In the genomic region with DNA sequence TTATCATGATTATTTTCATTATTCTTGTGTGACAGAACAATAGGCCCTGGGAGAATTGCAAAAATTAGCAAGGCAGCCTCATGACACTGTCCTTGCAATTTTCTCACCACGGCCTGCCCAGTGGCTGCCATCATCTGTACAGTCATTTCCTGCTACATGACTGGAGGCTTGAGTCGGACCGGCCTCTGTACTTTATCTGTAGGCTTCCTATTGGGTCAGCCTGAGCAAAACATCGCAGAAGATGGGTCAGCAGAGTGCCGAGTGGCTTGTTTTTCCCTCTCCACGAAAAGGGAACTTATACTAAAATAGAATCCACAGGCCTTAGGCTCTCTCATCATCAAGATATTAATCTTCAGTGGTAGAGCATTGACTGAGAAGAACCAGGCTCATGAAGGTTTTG, we compare ENCODE assay signal across 23 mouse cellular contexts. TPM values are rescaled to one million over a fixed set of nuclear protein-coding genes. Genes with fewer than 3 reads are reported as not detected.
DNase-seq lines count a peak whose midpoint lies in the region; ATAC-seq and TF ChIP-seq lines count a peak whose summit lies in the region.
"Had no signal": no experiment of that assay in that cellular context is flagged by ENCODE, and none has a peak within 500 bp of the region (broad histone marks: within the 10 kb centered on the region; RNA-seq: fewer than 3 reads in every experiment).

No protein-coding gene starts in this region.

- no peak overlapping the region for H3K4me3 ChIP-seq in intestine, embryonic 14.5 days (ENCODE audit: low read depth, low read length)
- no peak overlapping the region for H3K4me3 ChIP-seq in intestine, embryonic 16.5 days (ENCODE audit: low read length)
- H3K4me3 ChIP-seq in megakaryocyte, embryonic 14.5 days (replicated peaks) = peak overlapping the region; percentile 78
- no peak overlapping the region for H3K4me3 ChIP-seq in left cerebral cortex, adult 2 months
- H3K4me3 ChIP-seq: embryonic facial prominence, embryonic 10.5 days; forebrain, embryonic 12.5 days; heart, adult 2 months; limb, embryonic 10.5 days; liver, embryonic 13.5 days; lung, embryonic 15.5 days had no signal

- no peaks in the 10 kb centered on the region for H3K9me3 ChIP-seq in intestine, embryonic 14.5 days (ENCODE audit: control insufficient read depth, low read length)
- no peaks in the 10 kb centered on the region for H3K9me3 ChIP-seq in intestine, embryonic 16.5 days (ENCODE audit: control insufficient read depth, low read length)
- no peaks in the 10 kb centered on the region for H3K9me3 ChIP-seq in megakaryocyte, embryonic 14.5 days
- H3K9me3 ChIP-seq: embryonic facial prominence, embryonic 10.5 days; forebrain, embryonic 12.5 days; limb, embryonic 10.5 days; liver, embryonic 13.5 days; lung, embryonic 15.5 days had no signal

- DNase-seq in intestine, embryonic 14.5 days (ENCODE audit: low spot score) = peak; percentile 37
- peak; percentile 87 for DNase-seq in 416B (ENCODE audit: low read depth)
- peak; percentile 49 for DNase-seq in Muller cell, postnatal 12 days (ENCODE audit: inconsistent ontology term)
- no peak for DNase-seq in left cerebral cortex, adult 2 months (ENCODE audit: extremely low spot score in 1 of 2, low spot score in 2 of 2)
- no peak for DNase-seq in kidney, postnatal 10 days
- DNase-seq: adrenal gland, postnatal 14 days; cerebellum, adult 2 months; cerebellum, postnatal 36 days; gastrocnemius, postnatal 10 days; heart, adult 2 months; kidney, adult 11 months; liver, embryonic 13.5 days; right cerebral cortex, postnatal 14 days; thymus, adult 18-20 months had no signal

- no peak for TF ChIP-seq CTCF in left cerebral cortex, adult 2 months (IDR thresholded peaks at IDR 0.05)

- H3K4me1 ChIP-seq in intestine, embryonic 14.5 days (replicated peaks; ENCODE audit: control insufficient read depth, insufficient read depth, low read length) = no peaks in the 10 kb centered on the region
- H3K4me1 ChIP-seq in intestine, embryonic 16.5 days (ENCODE audit: control insufficient read depth, insufficient read depth, low read length) = no peaks in the 10 kb centered on the region
- peaks cover 87% of the 10 kb centered on the region for H3K4me1 ChIP-seq in megakaryocyte, embryonic 14.5 days

- H3K27ac ChIP-seq in intestine, embryonic 14.5 days (ENCODE audit: low read depth) = no peak overlapping the region
- H3K27ac ChIP-seq in intestine, embryonic 16.5 days (ENCODE audit: low read length) = no peak overlapping the region
- no peak overlapping the region for H3K27ac ChIP-seq in left cerebral cortex, adult 2 months
- H3K27ac ChIP-seq: embryonic facial prominence, embryonic 10.5 days; forebrain, embryonic 12.5 days; heart, adult 2 months; kidney, postnatal 0 days; limb, embryonic 10.5 days; liver, embryonic 13.5 days; lung, embryonic 15.5 days had no signal

- H3K27me3 ChIP-seq in intestine, embryonic 14.5 days (replicated peaks; ENCODE audit: control insufficient read depth, insufficient read depth, low read length) = no peaks in the 10 kb centered on the region
- H3K27me3 ChIP-seq in intestine, embryonic 16.5 days (replicated peaks; ENCODE audit: control insufficient read depth, insufficient read depth, low read length) = no peaks in the 10 kb centered on the region
- no peaks in the 10 kb centered on the region for H3K27me3 ChIP-seq in megakaryocyte, embryonic 14.5 days (replicated peaks)
- H3K27me3 ChIP-seq: forebrain, embryonic 12.5 days; liver, embryonic 13.5 days; lung, embryonic 15.5 days had no signal

- no peak for ATAC-seq in intestine, embryonic 14.5 days (replicated peaks; ENCODE audit: low FRiP score, low TSS enrichment, low read depth)
- no peak for ATAC-seq in intestine, embryonic 16.5 days
- no peak for ATAC-seq in cerebellum, adult (ENCODE audit: insufficient number of reproducible peaks, low FRiP score, low TSS enrichment)
- ATAC-seq: midbrain, embryonic 16.5 days had no signal

- H3K36me3 ChIP-seq in intestine, embryonic 14.5 days (ENCODE audit: control insufficient read depth, insufficient read depth, low read length) = no peaks in the 10 kb centered on the region
- no peaks in the 10 kb centered on the region for H3K36me3 ChIP-seq in intestine, embryonic 16.5 days (ENCODE audit: control insufficient read depth, insufficient read depth, low read length)
- H3K36me3 ChIP-seq in megakaryocyte, embryonic 14.5 days (replicated peaks; ENCODE audit: low read length) = no peaks in the 10 kb centered on the region
- H3K36me3 ChIP-seq: embryonic facial prominence, embryonic 10.5 days; forebrain, embryonic 12.5 days; limb, embryonic 10.5 days; liver, embryonic 13.5 days; lung, embryonic 15.5 days had no signal

- no peak overlapping the region for H3K4me2 ChIP-seq in intestine, embryonic 14.5 days (ENCODE audit: low read length)
- H3K4me2 ChIP-seq in intestine, embryonic 16.5 days (ENCODE audit: low read depth, low read length) = no peak overlapping the region
- H3K4me2 ChIP-seq: forebrain, embryonic 12.5 days; liver, embryonic 13.5 days; lung, embryonic 15.5 days had no signal

- intact Hi-C loops in left cerebral cortex, adult 2 months (cut with DNase I) = no loop called here

- no peak overlapping the region for H3K9ac ChIP-seq in intestine, embryonic 14.5 days (ENCODE audit: low read length)
- no peak overlapping the region for H3K9ac ChIP-seq in intestine, embryonic 16.5 days (ENCODE audit: low read depth, low read length)
- H3K9ac ChIP-seq: forebrain, embryonic 12.5 days; liver, embryonic 13.5 days; lung, embryonic 15.5 days had no signal

- WGBS in intestine, embryonic 14.5 days = 80% methylated on average over 6 of the region's 6 CpGs
- WGBS in intestine, embryonic 16.5 days = 83% methylated on average over 6 of the region's 6 CpGs

RNA-seq across cellular contexts. Expression of a gene that starts 28.3 kb away (rescaled TPM):
- 9.5 and 10.3 TPM in 2 replicates for polyA plus RNA-seq in intestine, embryonic 14.5 days (2014; fragmentation: Nextera tagmentation; extraction: Ambion mirVana)
- 4.7 and 4.9 TPM in 2 replicates for polyA plus RNA-seq in intestine, embryonic 16.5 days (2015; fragmentation: Nextera tagmentation; extraction: Ambion mirVana)
- 6.0 and 13.0 TPM in 2 replicates for polyA plus RNA-seq in megakaryocyte, embryonic 14.5 days (2012; ENCODE audit: insufficient read depth, low replicate concordance)
- total RNA-seq in left cerebral cortex, adult 2 months (2021) = 100 to 1,000 TPM; 109 to 115 TPM

Comparison
In these comparisons a context has a peak if more than half of its experiments do, and no peak if none do; other contexts are left out.
1. DNase-seq: peak in intestine, embryonic 14.5 days (single experiment), 416B (single experiment) and Muller cell, postnatal 12 days (single experiment); none in left cerebral cortex, adult 2 months (0 of 2) and kidney, postnatal 10 days (single experiment).